Mouse (Mus musculus) erythroblast, embryonic 14.5 days (primary cell): Measurements from ENCODE around the gene Slc24a3. TPM values are rescaled to one million over a fixed set of nuclear protein-coding genes. Genes with fewer than 3 reads are reported as not detected.

Experiments used
- H3K27me3 ChIP-seq: 2 replicates; pipeline ENCODE4 v1.6.1; 2012; ENCODE audit warnings: inconsistent platforms; ENCODE audit not compliant: control insufficient read depth
- H3K36me3 ChIP-seq: 2 replicates; pipeline ENCODE4 v1.6.1; 2012; ENCODE audit warnings: mild to moderate bottlenecking, inconsistent platforms; ENCODE audit not compliant: control insufficient read depth
- H3K4me1 ChIP-seq: 2 replicates; pipeline ENCODE4 v1.6.1; 2012; ENCODE audit warnings: inconsistent platforms; ENCODE audit not compliant: control insufficient read depth
- H3K4me3 ChIP-seq: replicated peaks from 2 replicates; pipeline ENCODE3; 2012; ENCODE audit warnings: moderate library complexity, mild to moderate bottlenecking, inconsistent platforms
- H3K9me3 ChIP-seq: 2 replicates; pipeline ENCODE4 v1.6.1; 2012; ENCODE audit warnings: low read length, inconsistent platforms, mixed read lengths; ENCODE audit not compliant: control insufficient read depth
- GATA1 ChIP-seq: IDR thresholded peaks from 2 replicates; pipeline ENCODE4 v1.6.1; 2012; ENCODE audit warnings: low read length, inconsistent platforms, mixed read lengths
- TAL1 ChIP-seq: IDR thresholded peaks from 3 replicates; pipeline ENCODE4 v1.6.1; 2012; ENCODE audit warnings: low read length, inconsistent platforms, mixed read lengths
- polyA plus RNA-seq: library from polyadenylated mRNA; stranded (reverse); fragments of >175 nt; gene quantifications from 2 replicates; pipeline ENCODE4 v1.2.3, GENCODE M21; 2012

Slc24a3 gene
- polyA plus RNA-seq, 1 experiment = 0.02 TPM

- Histone ChIP-seq H3K4me1 (no peaks in the 10 kb centered on the region), H3K36me3 (no peaks in the 10 kb centered on the region), H3K4me3 (no peak overlapping the region), H3K27me3 (no peaks in the 10 kb centered on the region), H3K9me3 (no peaks in the 10 kb centered on the region)
- TF ChIP-seq TAL1 (no peak), GATA1 (no peak)
These were observed 309.9 kb downstream of the Slc24a3 start for GRCm38 (mm10) chr2:145477484-145477883.

GRCm38 (mm10) chr2:145479676-145480075 lies 312.1 kb downstream of the Slc24a3 start:
- TF ChIP-seq TAL1 (no peak), GATA1 (no peak)
- H3K4me3 ChIP-seq = no peak overlapping the region
- no peaks in the 10 kb centered on the region for H3K36me3 ChIP-seq

GRCm38 (mm10) chr2:145500231-145500630 lies 332.7 kb downstream of the Slc24a3 start:
- no peaks in the 10 kb centered on the region for H3K4me1 ChIP-seq
- no peak for TF ChIP-seq TAL1
- no peak for TF ChIP-seq GATA1
- no peaks in the 10 kb centered on the region for H3K27me3 ChIP-seq
- no peak overlapping the region for H3K4me3 ChIP-seq
- no peaks in the 10 kb centered on the region for H3K9me3 ChIP-seq
- no peaks in the 10 kb centered on the region for H3K36me3 ChIP-seq

More at GRCm38 (mm10) chr2:145479676-145480075, 312.1 kb downstream of the Slc24a3 start:
- Histone ChIP-seq H3K9me3 (no peaks in the 10 kb centered on the region), H3K4me1 (no peaks in the 10 kb centered on the region), H3K27me3 (no peaks in the 10 kb centered on the region)

- no peak for TF ChIP-seq TAL1
- TF ChIP-seq GATA1 = no peak
- no peak overlapping the region for H3K4me3 ChIP-seq
These were observed 333.9 kb downstream of the Slc24a3 start for GRCm38 (mm10) chr2:145501472-145501871.

GRCm38 (mm10) chr2:145507702-145508101 lies 340.1 kb downstream of the Slc24a3 start:
- H3K4me1 ChIP-seq = no peaks in the 10 kb centered on the region
- no peak overlapping the region for H3K4me3 ChIP-seq
- H3K36me3 ChIP-seq = no peaks in the 10 kb centered on the region
- H3K9me3 ChIP-seq = no peaks in the 10 kb centered on the region
- no peaks in the 10 kb centered on the region for H3K27me3 ChIP-seq
- TF ChIP-seq TAL1 (no peak), GATA1 (no peak)

More at GRCm38 (mm10) chr2:145501472-145501871, 333.9 kb downstream of the Slc24a3 start:
- Histone ChIP-seq H3K4me1 (no peaks in the 10 kb centered on the region), H3K36me3 (no peaks in the 10 kb centered on the region), H3K27me3 (no peaks in the 10 kb centered on the region), H3K9me3 (no peaks in the 10 kb centered on the region)

GRCm38 (mm10) chr2:145510650-145511225 lies 343.2 kb downstream of the Slc24a3 start:
- H3K4me1 ChIP-seq = no peaks in the 10 kb centered on the region
- H3K9me3 ChIP-seq = no peaks in the 10 kb centered on the region
- TF ChIP-seq TAL1 = no peak
- TF ChIP-seq GATA1 = no peak
- no peaks in the 10 kb centered on the region for H3K27me3 ChIP-seq
- H3K36me3 ChIP-seq = no peaks in the 10 kb centered on the region
- no peak overlapping the region for H3K4me3 ChIP-seq

- Histone ChIP-seq H3K9me3 (no peaks in the 10 kb centered on the region), H3K4me3 (no peak overlapping the region), H3K27me3 (no peaks in the 10 kb centered on the region), H3K36me3 (no peaks in the 10 kb centered on the region), H3K4me1 (no peaks in the 10 kb centered on the region)
- TF ChIP-seq GATA1 (no peak), TAL1 (no peak)
These were observed 348.4 kb downstream of the Slc24a3 start for GRCm38 (mm10) chr2:145515956-145516355.

- no peak overlapping the region for H3K4me3 ChIP-seq
- no peaks in the 10 kb centered on the region for H3K4me1 ChIP-seq
- no peaks in the 10 kb centered on the region for H3K9me3 ChIP-seq
- no peaks in the 10 kb centered on the region for H3K36me3 ChIP-seq
- H3K27me3 ChIP-seq = no peaks in the 10 kb centered on the region
- no peak for TF ChIP-seq TAL1
- TF ChIP-seq GATA1 = no peak
These were observed 349.8 kb downstream of the Slc24a3 start for GRCm38 (mm10) chr2:145517346-145517745.

- H3K4me1 ChIP-seq = no peaks in the 10 kb centered on the region
- H3K4me3 ChIP-seq = no peak overlapping the region
- TF ChIP-seq GATA1 (no peak), TAL1 (no peak)
- no peaks in the 10 kb centered on the region for H3K27me3 ChIP-seq
- no peaks in the 10 kb centered on the region for H3K9me3 ChIP-seq
- no peaks in the 10 kb centered on the region for H3K36me3 ChIP-seq
These were observed 354.5 kb downstream of the Slc24a3 start for GRCm38 (mm10) chr2:145522017-145522416.

- Histone ChIP-seq H3K4me1 (no peaks in the 10 kb centered on the region), H3K36me3 (no peaks in the 10 kb centered on the region), H3K9me3 (no peaks in the 10 kb centered on the region), H3K4me3 (no peak overlapping the region), H3K27me3 (no peaks in the 10 kb centered on the region)
- TF ChIP-seq GATA1 = no peak
- no peak for TF ChIP-seq TAL1
These were observed 355.8 kb downstream of the Slc24a3 start for GRCm38 (mm10) chr2:145523381-145523780.
